Mouse (Mus musculus) CH12.LX (cell line): ENCODE measurements at regions not wholly inside any gene's neighbourhood (a gene's known extent, or its start where the extent isn't known, plus 50 kb on each side); places are given as distances from the start of the nearest gene placed in this dataset.

ENCODE experiments used
- DNase-seq: peaks from one replicate; pipeline ENCODE4 v3.0.0-alpha.2; 2013; ENCODE audit errors: extremely low read depth
- H3K27ac ChIP-seq: 2 replicates; pipeline ENCODE4 v1.5.1; 2012; ENCODE audit warnings: low read depth, mild to moderate bottlenecking, control low read depth, moderate library complexity; ENCODE audit not compliant: insufficient read depth
- H3K27me3 ChIP-seq: replicated peaks from 2 replicates; pipeline ENCODE3; 2012; ENCODE audit warnings: inconsistent platforms
- H3K36me3 ChIP-seq, 2 experiments: replicated peaks in 1 of 2; 2 replicates each; pipeline versions ENCODE3 to v1.6.1; 2012; ENCODE audit warnings: inconsistent platforms in 1 of 2, low read length in 1 of 2, mild to moderate bottlenecking in 1 of 2, mixed read lengths in 1 of 2, moderate library complexity in 1 of 2; ENCODE audit not compliant: control insufficient read depth in 1 of 2, insufficient read depth in 1 of 2
- H3K4me1 ChIP-seq, 2 experiments: 2 replicates each; pipeline ENCODE4 v1.6.1; 2012; ENCODE audit warnings: inconsistent platforms in 1 of 2, moderate library complexity in 1 of 2; ENCODE audit not compliant: insufficient read depth in 2 of 2, control insufficient read depth in 1 of 2
- H3K4me2 ChIP-seq: 2 replicates; pipeline ENCODE4 v1.6.1; 2012; ENCODE audit warnings: low read depth, mild to moderate bottlenecking, control low read depth; ENCODE audit not compliant: poor library complexity, insufficient read depth, severe bottlenecking
- H3K4me3 ChIP-seq, 3 experiments: fragments of 150-350 bp in 1 of 3; sonication (generic) in 1 of 3; replicated peaks in 1 of 3; 2 replicates each; pipeline versions ENCODE3 to v1.5.1; 2011 to 2012; ENCODE audit warnings: low read depth in 2 of 3, low read length in 2 of 3, mild to moderate bottlenecking in 2 of 3, moderate library complexity in 2 of 3, control low read depth in 1 of 3, improper control_type of control experiment in 1 of 3, inconsistent platforms in 1 of 3, mixed read lengths in 1 of 3; ENCODE audit not compliant: poor library complexity in 1 of 3
- H3K79me2 ChIP-seq: replicated peaks from 2 replicates; pipeline ENCODE4 v1.6.1; 2012; ENCODE audit warnings: mild to moderate bottlenecking, moderate library complexity; ENCODE audit not compliant: control insufficient read depth, poor library complexity, insufficient read depth, severe bottlenecking; ENCODE audit errors: extremely low read depth
- H3K9ac ChIP-seq: 2 replicates; pipeline ENCODE4 v1.6.1; 2012; ENCODE audit warnings: low read depth, mild to moderate bottlenecking, control low read depth, moderate library complexity; ENCODE audit not compliant: insufficient read depth
- H3K9me3 ChIP-seq: replicated peaks from 2 replicates; pipeline ENCODE3; 2012; ENCODE audit warnings: low read length, inconsistent platforms, mixed read lengths
- BHLHE40 ChIP-seq: IDR thresholded peaks from 2 replicates; pipeline ENCODE4 v1.6.1; 2011; ENCODE audit warnings: mild to moderate bottlenecking, low read depth, low read length, improper control_type of control experiment
- CHD1 ChIP-seq: IDR thresholded peaks from 2 replicates; pipeline ENCODE4 v1.6.1; 2012; ENCODE audit warnings: low read depth, low read length, improper control_type of control experiment, inconsistent platforms
- CHD2 ChIP-seq: IDR thresholded peaks from 2 replicates; pipeline ENCODE4 v1.6.1; 2011; ENCODE audit warnings: low read length, improper control_type of control experiment
- CTCF ChIP-seq, 2 experiments: IDR thresholded peaks in 1 of 2; conservative IDR thresholded peaks in 1 of 2; 2 replicates each; pipeline ENCODE4 v1.5.1; 2011 to 2012; ENCODE audit warnings: low read depth in 2 of 2, low read length in 2 of 2, improper control_type of control experiment in 1 of 2, inconsistent platforms in 1 of 2, mild to moderate bottlenecking in 1 of 2, moderate library complexity in 1 of 2
- E2F4 ChIP-seq: IDR thresholded peaks from 2 replicates; pipeline ENCODE4 v1.6.1; 2011; ENCODE audit warnings: low read depth, low read length, improper control_type of control experiment; ENCODE audit not compliant: insufficient replicate concordance
- EP300 ChIP-seq: IDR thresholded peaks from 2 replicates; pipeline ENCODE4 v1.6.1; 2011; ENCODE audit warnings: low read length, improper control_type of control experiment
- HCFC1 ChIP-seq: IDR thresholded peaks from 2 replicates; pipeline ENCODE4 v1.6.1; 2012; ENCODE audit warnings: low read depth, mild to moderate bottlenecking, inconsistent platforms, low read length, improper control_type of control experiment
- JUN ChIP-seq: IDR thresholded peaks from 2 replicates; pipeline ENCODE4 v1.6.1; 2011; ENCODE audit warnings: low read depth, mild to moderate bottlenecking, low read length, improper control_type of control experiment, moderate library complexity; ENCODE audit not compliant: insufficient read depth
- JUND ChIP-seq: conservative IDR thresholded peaks from 2 replicates; pipeline ENCODE4 v1.6.1; 2011; ENCODE audit warnings: low read depth, low read length, improper control_type of control experiment
- KAT2A ChIP-seq: IDR thresholded peaks from 2 replicates; pipeline ENCODE4 v1.6.1; 2012; ENCODE audit warnings: low read length, improper control_type of control experiment, inconsistent platforms; ENCODE audit not compliant: insufficient replicate concordance
- MAFK ChIP-seq: IDR thresholded peaks from 2 replicates; pipeline ENCODE4 v1.6.1; 2011; ENCODE audit warnings: low read length, improper control_type of control experiment; ENCODE audit not compliant: insufficient replicate concordance
- MEF2A ChIP-seq: IDR thresholded peaks from 2 replicates; pipeline ENCODE4 v1.6.1; 2014; ENCODE audit warnings: low read depth, mild to moderate bottlenecking, inconsistent platforms, low read length, improper control_type of control experiment, borderline replicate concordance
- MXI1 ChIP-seq: IDR thresholded peaks from 2 replicates; pipeline ENCODE4 v1.6.1; 2011; ENCODE audit warnings: mild to moderate bottlenecking, low read depth, low read length, improper control_type of control experiment
- NRF1 ChIP-seq: IDR thresholded peaks from 2 replicates; pipeline ENCODE4 v1.6.1; 2014; ENCODE audit warnings: low read depth, mild to moderate bottlenecking, inconsistent platforms, low read length, improper control_type of control experiment, moderate library complexity
- RAD21 ChIP-seq: IDR thresholded peaks from 2 replicates; pipeline ENCODE4 v1.6.1; 2011; ENCODE audit warnings: low read depth, mild to moderate bottlenecking, low read length, improper control_type of control experiment, moderate library complexity
- SIN3A ChIP-seq: IDR thresholded peaks from 2 replicates; pipeline ENCODE4 v1.6.1; 2012; ENCODE audit warnings: low read length, improper control_type of control experiment, inconsistent platforms
- SMC3 ChIP-seq: IDR thresholded peaks from 2 replicates; pipeline ENCODE4 v1.6.1; 2011; ENCODE audit warnings: low read depth, low read length, improper control_type of control experiment
- TBP ChIP-seq: conservative IDR thresholded peaks from 2 replicates; pipeline ENCODE4 v1.6.1; 2011; ENCODE audit warnings: low read depth, low read length, improper control_type of control experiment
- ZMIZ1 ChIP-seq: IDR thresholded peaks from 2 replicates; pipeline ENCODE4 v1.6.1; 2012; ENCODE audit warnings: low read depth, mild to moderate bottlenecking, inconsistent platforms, low read length, improper control_type of control experiment
- dilution Hi-C: fragments of 300-500 bp; cut with MboI; formaldehyde crosslinking; loops from 2 replicates; pipeline ENCODE4 v1.14.3; 2020; ENCODE audit warnings: low sequenced_read_pairs; ENCODE audit not compliant: extremely low pct_unique_long_range_greater_than_20kb, extremely low pct_ligation_motif_present
- in situ Hi-C: fragments of 300-500 bp; cut with MboI; formaldehyde crosslinking; loops from 3 replicates; pipeline ENCODE4 v1.14.3; 2019; ENCODE audit warnings: low sequenced_read_pairs, low pct_ligation_motif_present, low pct_unique_long_range_greater_than_20kb, mixed read lengths

- peaks cover 48% of the 10 kb centered on the region for H3K27me3 ChIP-seq
These were observed 54.0 kb upstream of the Msx2 start for GRCm38 (mm10) chr13:53526880-53527279.

GRCm38 (mm10) chr13:53522807-53523206 is 49.9 kb upstream of the Msx2 start:
- DNase-seq: no peak
- H3K79me2 ChIP-seq: no peaks in the 10 kb centered on the region
- in situ Hi-C loops (no loop called here), dilution Hi-C loops (no loop called here)
- peaks cover 0 to 5% of the 10 kb centered on the region in 2 experiments; a peak in 2 of 4 replicates for H3K4me1 ChIP-seq
- no peaks in the 10 kb centered on the region for H3K9me3 ChIP-seq
- no peaks in the 10 kb centered on the region for H3K36me3 ChIP-seq
- no peak overlapping the region for H3K27ac ChIP-seq
- H3K4me3 ChIP-seq: no peak overlapping the region
- TF ChIP-seq CHD1 (no peak), TBP (no peak), JUND (no peak), RAD21 (no peak)
- H3K9ac ChIP-seq: no peak overlapping the region
- peaks cover 13% of the 10 kb centered on the region for H3K27me3 ChIP-seq
- no peak overlapping the region for H3K4me2 ChIP-seq

More at GRCm38 (mm10) chr13:53526880-53527279, 54.0 kb upstream of the Msx2 start:
- Histone ChIP-seq H3K4me2 (no peak overlapping the region), H3K27ac (no peak overlapping the region), H3K4me3 (no peak overlapping the region), H3K9ac (no peak overlapping the region), H3K4me1 (peaks cover 0 to 5% of the 10 kb centered on the region in 2 experiments; a peak in 2 of 4 replicates), H3K9me3 (no peaks in the 10 kb centered on the region), H3K79me2 (no peaks in the 10 kb centered on the region), H3K36me3 (no peaks in the 10 kb centered on the region)
- in situ Hi-C loops: no loop called here
- DNase-seq: no peak
- TF ChIP-seq RAD21 (no peak), SIN3A (no peak), KAT2A (no peak), NRF1 (no peak), CHD1 (no peak), CHD2 (no peak), SMC3 (no peak), MEF2A (no peak), MXI1 (no peak), HCFC1 (no peak), MAFK (no peak), EP300 (no peak), ZMIZ1 (no peak), CTCF (conservative IDR thresholded peaks at IDR 0.05 in 1 of 2, IDR thresholded peaks at IDR 0.05 in 1 of 2; ENCODE audit: low read depth in 2 of 2, low read length in 2 of 2) (no peak), JUN (no peak), BHLHE40 (no peak), E2F4 (no peak)
- dilution Hi-C loops: no loop called here
